In the genomic region with DNA sequence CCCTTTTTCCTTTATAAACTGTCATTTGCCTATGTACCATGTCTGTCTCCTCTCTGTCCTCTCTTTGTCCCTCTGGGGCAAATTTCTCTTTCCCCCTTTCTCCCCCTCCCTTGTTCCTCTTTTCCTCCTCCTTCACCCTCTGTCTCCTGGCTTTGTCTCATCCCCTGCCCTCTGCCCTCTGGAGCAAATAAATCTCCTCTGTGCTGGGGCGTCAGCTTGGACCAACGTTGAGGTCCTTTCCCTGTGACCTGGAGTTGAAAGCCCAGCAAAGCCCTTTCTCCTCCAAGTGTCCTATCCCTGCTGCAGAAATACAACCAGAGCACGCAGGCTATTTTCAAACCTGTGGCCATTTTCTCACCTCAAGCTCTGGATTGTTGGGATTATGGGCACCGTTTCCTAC, we compare ENCODE assay signal across 20 mouse cellular contexts. TPM values are rescaled to one million over a fixed set of nuclear protein-coding genes. Genes with fewer than 3 reads are reported as not detected.
"Had no signal": no experiment of that assay in that cellular context is flagged by ENCODE, and none has a peak within 500 bp of the region (broad histone marks: within the 10 kb centered on the region; RNA-seq: fewer than 3 reads in every experiment).

No protein-coding gene starts in this region.

- H3K36me3 ChIP-seq: kidney, embryonic 15.5 days; liver, embryonic 13.5 days; midbrain, embryonic 13.5 days had no signal

- ATAC-seq: midbrain, embryonic 13.5 days had no signal

- H3K27me3 ChIP-seq: kidney, embryonic 15.5 days; liver, embryonic 13.5 days; midbrain, embryonic 13.5 days had no signal

- DNase-seq: kidney, adult 11 months; kidney, postnatal 10 days; kidney, postnatal 4 days; left cerebral cortex, postnatal 4 days; liver, embryonic 13.5 days; lung, adult 2 months; lung, postnatal 14 days; lung, postnatal 4 days; thymus, adult 18-20 months; thymus, postnatal 36 days had no signal

- H3K4me3 ChIP-seq: kidney, embryonic 15.5 days; liver, embryonic 13.5 days; midbrain, embryonic 13.5 days had no signal

- H3K9me3 ChIP-seq: kidney, embryonic 15.5 days; liver, embryonic 13.5 days; midbrain, embryonic 13.5 days had no signal

- H3K27ac ChIP-seq: kidney, embryonic 15.5 days; liver, embryonic 13.5 days; midbrain, embryonic 13.5 days had no signal

- H3K4me1 ChIP-seq: liver, embryonic 13.5 days; midbrain, embryonic 13.5 days had no signal

- H3K4me2 ChIP-seq: kidney, embryonic 15.5 days; liver, embryonic 13.5 days; midbrain, embryonic 13.5 days had no signal

- H3K9ac ChIP-seq: kidney, embryonic 15.5 days; liver, embryonic 13.5 days; midbrain, embryonic 13.5 days had no signal

RNA-seq across cellular contexts. Expression of a gene that starts 16.7 kb away (rescaled TPM):
- polyA plus RNA-seq: limb, embryonic 14.5 days; liver, adult 2 months; liver, embryonic 13.5 days; liver, embryonic 16.5 days; lung, embryonic 16.5 days; midbrain, embryonic 13.5 days; neural tube, embryonic 11.5 days; small intestine, adult 2 months; stomach, embryonic 16.5 days; urinary bladder, adult 2 months had no signal
